ENCODE assay signal across 9 mouse cellular contexts in the genomic region with DNA sequence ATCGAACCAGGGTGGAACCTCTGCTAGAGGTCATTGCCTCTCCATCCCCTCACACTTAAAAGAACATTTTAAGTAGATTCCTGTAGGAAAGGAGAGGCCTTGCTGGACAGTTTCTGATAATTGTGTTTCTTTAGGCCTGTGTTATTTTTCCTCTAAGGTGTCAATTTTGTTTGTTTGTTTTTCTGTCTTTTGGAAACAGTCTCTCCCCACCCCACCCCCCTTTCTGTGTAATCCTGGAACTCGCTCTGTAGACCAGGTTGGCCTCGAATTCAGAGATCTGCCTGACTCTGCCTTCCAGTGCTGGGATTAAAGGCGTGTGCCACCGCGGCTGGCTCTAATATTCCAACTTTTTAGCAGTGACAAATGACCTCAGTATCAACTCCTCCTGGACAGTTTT. TPM values are rescaled to one million over a fixed set of nuclear protein-coding genes. Genes with fewer than 3 reads are reported as not detected.
DNase-seq lines count a peak whose midpoint lies in the region; ATAC-seq and TF ChIP-seq lines count a peak whose summit lies in the region.
"Had no signal": no experiment of that assay in that cellular context is flagged by ENCODE, and none has a peak within 500 bp of the region (broad histone marks: within the 10 kb centered on the region; RNA-seq: fewer than 3 reads in every experiment).

No protein-coding gene starts in this region.

- WGBS in kidney, postnatal 0 days, result 48% methylated on average over 6 of the region's 6 CpGs
- WGBS in hindbrain, embryonic 14.5 days, result 71% methylated on average over 6 of the region's 6 CpGs
- 72% methylated on average over 6 of the region's 6 CpGs for WGBS in midbrain, embryonic 15.5 days

- peak overlapping the region; percentile 43 for H3K9ac ChIP-seq in kidney, postnatal 0 days (ENCODE audit: low read depth, low read length)
- H3K9ac ChIP-seq in hindbrain, embryonic 14.5 days, result peak overlapping the region; percentile 24; the same call in 1 of the 2 replicates
- peak overlapping the region; percentile 20; the same call in 1 of the 2 replicates for H3K9ac ChIP-seq in midbrain, embryonic 15.5 days

- no peak for TF ChIP-seq CTCF in kidney, postnatal 0 days (IDR thresholded peaks at IDR 0.05; ENCODE audit: low read depth)
- TF ChIP-seq CTCF in cortical plate, adult 2 months (IDR thresholded peaks at IDR 0.05; ENCODE audit: extremely low read depth, insufficient read depth, low read length), result no peak

- intact Hi-C loops in left cerebral cortex, postnatal 25 days (cut with DNase I), result no loop called here

- H3K27ac ChIP-seq in kidney, postnatal 0 days, result 0 out of 2 replicates have a peak overlapping the region, but pooled peaks have one; percentile 8
- H3K27ac ChIP-seq in cortical plate, adult 2 months (ENCODE audit: insufficient read depth, low read length), result no peak overlapping the region
- H3K27ac ChIP-seq in hindbrain, embryonic 14.5 days, result peak overlapping the region; percentile 38; the same call in 1 of the 2 replicates
- H3K27ac ChIP-seq in midbrain, embryonic 15.5 days, result peak overlapping the region; percentile 62

- TF ChIP-seq POLR2A in cortical plate, adult 2 months (IDR thresholded peaks at IDR 0.05; ENCODE audit: extremely low read depth, insufficient read depth, low read length), result no peak

- H3K4me1 ChIP-seq in kidney, postnatal 0 days (replicated peaks; ENCODE audit: insufficient read depth, low read length), result peaks cover 4% of the 10 kb centered on the region
- H3K4me1 ChIP-seq in cortical plate, adult 2 months (ENCODE audit: control insufficient read depth, insufficient read depth, low read length), result no peaks in the 10 kb centered on the region
- peaks cover 6% of the 10 kb centered on the region for H3K4me1 ChIP-seq in hindbrain, embryonic 14.5 days (replicated peaks; ENCODE audit: control insufficient read depth, insufficient read depth, low read length)
- H3K4me1 ChIP-seq in midbrain, embryonic 15.5 days, result peaks cover 12% of the 10 kb centered on the region

- no peaks in the 10 kb centered on the region for H3K27me3 ChIP-seq in kidney, postnatal 0 days (ENCODE audit: insufficient read depth, low read length)
- H3K27me3 ChIP-seq in hindbrain, embryonic 14.5 days (ENCODE audit: control insufficient read depth, insufficient read depth, low read length), result no peaks in the 10 kb centered on the region
- no peaks in the 10 kb centered on the region for H3K27me3 ChIP-seq in midbrain, embryonic 15.5 days (replicated peaks)

- H3K36me3 ChIP-seq in kidney, postnatal 0 days (ENCODE audit: insufficient read depth, low read length), result no peaks in the 10 kb centered on the region
- no peaks in the 10 kb centered on the region for H3K36me3 ChIP-seq in hindbrain, embryonic 14.5 days (replicated peaks; ENCODE audit: control insufficient read depth, insufficient read depth)
- no peaks in the 10 kb centered on the region for H3K36me3 ChIP-seq in midbrain, embryonic 15.5 days (replicated peaks)

- ATAC-seq in kidney, postnatal 0 days (replicated peaks; ENCODE audit: low FRiP score, low read depth), result no peak
- ATAC-seq in hindbrain, embryonic 14.5 days (ENCODE audit: low FRiP score), result no peak
- no peak for ATAC-seq in midbrain, embryonic 15.5 days (replicated peaks)

- H3K4me3 ChIP-seq in kidney, postnatal 0 days (replicated peaks; ENCODE audit: low read depth, low read length), result peak overlapping the region; percentile 29
- peak overlapping the region; percentile 25; the same call in 1 of the 2 replicates for H3K4me3 ChIP-seq in cortical plate, adult 2 months (ENCODE audit: insufficient read depth, low read length)
- peak overlapping the region; percentile 90 for H3K4me3 ChIP-seq in hindbrain, embryonic 14.5 days (replicated peaks; ENCODE audit: low read length)
- peak overlapping the region; percentile 77 for H3K4me3 ChIP-seq in midbrain, embryonic 15.5 days

- no peak for DNase-seq in kidney, postnatal 0 days (ENCODE audit: low spot score)
- no peak for DNase-seq in kidney, adult 9 months
- DNase-seq in hindbrain, embryonic 14.5 days (ENCODE audit: low spot score), result no peak
- DNase-seq in cerebellum, adult 9-10 months, result no peak
- no peak for DNase-seq in retina, embryonic 14.5 days (ENCODE audit: low spot score)
- no peak for DNase-seq in left cerebral cortex, postnatal 25 days (ENCODE audit: low spot score in 2 of 2)

- H3K4me2 ChIP-seq in kidney, postnatal 0 days (ENCODE audit: low read length), result peak overlapping the region; percentile 56
- H3K4me2 ChIP-seq in hindbrain, embryonic 14.5 days (replicated peaks), result peak overlapping the region; percentile 68
- H3K4me2 ChIP-seq in midbrain, embryonic 15.5 days, result peak overlapping the region; percentile 55

- H3K9me3 ChIP-seq in kidney, postnatal 0 days (replicated peaks; ENCODE audit: low read length), result no peaks in the 10 kb centered on the region
- H3K9me3 ChIP-seq in hindbrain, embryonic 14.5 days (ENCODE audit: control insufficient read depth, low read length), result no peaks in the 10 kb centered on the region
- no peaks in the 10 kb centered on the region for H3K9me3 ChIP-seq in midbrain, embryonic 15.5 days

RNA-seq across cellular contexts. Expression of a gene that starts 0.8 kb away (rescaled TPM):
- polyA plus RNA-seq in kidney, postnatal 0 days (2015; fragmentation: Nextera tagmentation; extraction: Ambion mirVana), result 128 and 151 TPM in 2 replicates
- 69.8 and 85.5 TPM in 2 replicates for polyA plus RNA-seq in cortical plate, adult 2 months (2012; rRNA removed)
- polyA plus RNA-seq in hindbrain, embryonic 14.5 days (2014; fragmentation: Nextera tagmentation; extraction: Ambion mirVana), result 37.1 and 37.5 TPM in 2 replicates
- 116 and 123 TPM in 2 replicates for polyA plus RNA-seq in midbrain, embryonic 15.5 days (2015; fragmentation: Nextera tagmentation; extraction: Ambion mirVana)
- 100 to 1,000 TPM in 1 of 2 experiments, 10 to 100 TPM in 1; 95.1 to 109 TPM for total RNA-seq in left cerebral cortex, postnatal 25 days (2021)

RNA-seq across cellular contexts. Expression of a gene that starts 23.8 kb away (rescaled TPM):
- polyA plus RNA-seq in kidney, postnatal 0 days (2015; fragmentation: Nextera tagmentation; extraction: Ambion mirVana), result 12.9 and 15.2 TPM in 2 replicates
- polyA plus RNA-seq in cortical plate, adult 2 months (2012; rRNA removed), result 19.9 and 22.3 TPM in 2 replicates
- polyA plus RNA-seq in hindbrain, embryonic 14.5 days (2014; fragmentation: Nextera tagmentation; extraction: Ambion mirVana), result 12.1 and 13.0 TPM in 2 replicates
- 10.6 and 11.1 TPM in 2 replicates for polyA plus RNA-seq in midbrain, embryonic 15.5 days (2015; fragmentation: Nextera tagmentation; extraction: Ambion mirVana)
- 10 to 100 TPM in 1 of 2 experiments, 1 to 10 TPM in 1; 9.3 to 10.1 TPM for total RNA-seq in left cerebral cortex, postnatal 25 days (2021)
- total RNA-seq: neutrophil, adult 5-6 weeks had no signal

RNA-seq across cellular contexts. Expression of a gene that starts 34.5 kb away (rescaled TPM):
- polyA plus RNA-seq in kidney, postnatal 0 days (2015; fragmentation: Nextera tagmentation; extraction: Ambion mirVana), result 48.7 and 55.5 TPM in 2 replicates
- 68.6 and 71.6 TPM in 2 replicates for polyA plus RNA-seq in cortical plate, adult 2 months (2012; rRNA removed)
- 34.9 and 38.6 TPM in 2 replicates for polyA plus RNA-seq in hindbrain, embryonic 14.5 days (2014; fragmentation: Nextera tagmentation; extraction: Ambion mirVana)
- polyA plus RNA-seq in midbrain, embryonic 15.5 days (2015; fragmentation: Nextera tagmentation; extraction: Ambion mirVana), result 34.3 and 36.1 TPM in 2 replicates
- total RNA-seq in left cerebral cortex, postnatal 25 days (2021), result 10 to 100 TPM; 69.0 to 78.5 TPM

RNA-seq across cellular contexts. Expression of a gene that starts 36.5 kb away (rescaled TPM):
- 24.0 and 27.1 TPM in 2 replicates for polyA plus RNA-seq in kidney, postnatal 0 days (2015; fragmentation: Nextera tagmentation; extraction: Ambion mirVana)
- polyA plus RNA-seq in cortical plate, adult 2 months (2012; rRNA removed), result 14.2 and 15.6 TPM in 2 replicates
- polyA plus RNA-seq in hindbrain, embryonic 14.5 days (2014; fragmentation: Nextera tagmentation; extraction: Ambion mirVana), result 16.1 and 26.2 TPM in 2 replicates
- 18.8 and 22.2 TPM in 2 replicates for polyA plus RNA-seq in midbrain, embryonic 15.5 days (2015; fragmentation: Nextera tagmentation; extraction: Ambion mirVana)
- 1 to 10 TPM; 4.5 to 5.8 TPM for total RNA-seq in left cerebral cortex, postnatal 25 days (2021)

RNA-seq across cellular contexts. Expression of a gene that starts 46.2 kb away (rescaled TPM):
- 1.1 and 1.2 TPM in 2 replicates for polyA plus RNA-seq in kidney, postnatal 0 days (2015; fragmentation: Nextera tagmentation; extraction: Ambion mirVana)
- 54.7 and 63.6 TPM in 2 replicates for polyA plus RNA-seq in cortical plate, adult 2 months (2012; rRNA removed)
- 2.4 and 2.7 TPM in 2 replicates for polyA plus RNA-seq in hindbrain, embryonic 14.5 days (2014; fragmentation: Nextera tagmentation; extraction: Ambion mirVana)
- polyA plus RNA-seq in midbrain, embryonic 15.5 days (2015; fragmentation: Nextera tagmentation; extraction: Ambion mirVana), result 5.0 and 5.3 TPM in 2 replicates
- total RNA-seq in left cerebral cortex, postnatal 25 days (2021), result 10 to 100 TPM; 13.0 to 21.3 TPM

Comparison
In these comparisons a context has a peak if more than half of its experiments do, and no peak if none do; other contexts are left out.
1. H3K4me3 ChIP-seq: peak in every context shown above with its lines; median percentile 90 in hindbrain, embryonic 14.5 days; 77 in midbrain, embryonic 15.5 days; 29 in kidney, postnatal 0 days; 25 in cortical plate, adult 2 months.